Mouse (Mus musculus): ENCODE measurements around the gene Itgb8. TPM values are rescaled to one million over a fixed set of nuclear protein-coding genes. Genes with fewer than 3 reads are reported as not detected.

Gene Itgb8
- polyA plus RNA-seq, 1 experiment from 2014 or later: 1.7 TPM

GRCm38 (mm10) chr12:119113522-119114135, 125.0 kb downstream of the Itgb8 start:
- H3K27ac ChIP-seq (ENCODE audit: low read length): no peak overlapping the region
- no peaks in the 10 kb centered on the region for H3K4me1 ChIP-seq (ENCODE audit: control insufficient read depth, insufficient read depth, low read length)
- H3K4me2 ChIP-seq (ENCODE audit: low read depth, low read length): no peak overlapping the region
- no peaks in the 10 kb centered on the region for H3K9me3 ChIP-seq (ENCODE audit: control insufficient read depth, low read length)
- no peak overlapping the region for H3K4me3 ChIP-seq (ENCODE audit: low read length)
- 41% methylated on average over 6 of the region's 6 CpGs for WGBS
- no peak overlapping the region for H3K9ac ChIP-seq (ENCODE audit: low read depth, low read length)
- no peaks in the 10 kb centered on the region for H3K36me3 ChIP-seq (ENCODE audit: control insufficient read depth, insufficient read depth, low read length)
- ATAC-seq: no peak
- H3K27me3 ChIP-seq (replicated peaks; ENCODE audit: control insufficient read depth, insufficient read depth, low read length): no peaks in the 10 kb centered on the region

- Histone ChIP-seq H3K4me2 (ENCODE audit: low read depth, low read length) (no peak overlapping the region), H3K27me3 (replicated peaks; ENCODE audit: control insufficient read depth, insufficient read depth, low read length) (no peaks in the 10 kb centered on the region), H3K9me3 (ENCODE audit: control insufficient read depth, low read length) (no peaks in the 10 kb centered on the region), H3K4me1 (ENCODE audit: control insufficient read depth, insufficient read depth, low read length) (no peaks in the 10 kb centered on the region), H3K9ac (ENCODE audit: low read depth, low read length) (no peak overlapping the region), H3K27ac (ENCODE audit: low read length) (no peak overlapping the region), H3K4me3 (ENCODE audit: low read length) (no peak overlapping the region), H3K36me3 (ENCODE audit: control insufficient read depth, insufficient read depth, low read length) (no peaks in the 10 kb centered on the region)
- ATAC-seq: no peak
- WGBS: 44% methylated on average over 2 of the region's 2 CpGs
These were observed 128.5 kb downstream of the Itgb8 start for GRCm38 (mm10) chr12:119110091-119110490.

Other genes starting within 250 kb of the Itgb8 start
- 1.3 and 1.9 TPM in 2 replicates for gene Macc1, start 75.5 kb upstream of the Itgb8 start, polyA plus RNA-seq (2015; fragmentation: Nextera tagmentation; extraction: Ambion mirVana)